Mouse (Mus musculus) embryonic fibroblast, embryonic 13.5 days (primary cell): ENCODE results near the gene 1700030J22Rik.

ENCODE experiments used
- CTCF ChIP-seq: IDR thresholded peaks from 2 replicates; pipeline ENCODE4 v1.5.1; 2011; ENCODE audit warnings: mild to moderate bottlenecking, control low read depth, low read length, moderate library complexity, borderline replicate concordance; ENCODE audit not compliant: insufficient read depth
- POLR2A ChIP-seq: IDR thresholded peaks from 2 replicates; pipeline ENCODE4 v1.6.1; 2011; ENCODE audit warnings: low read depth, mild to moderate bottlenecking, control low read depth, low read length, moderate library complexity

DNA sequence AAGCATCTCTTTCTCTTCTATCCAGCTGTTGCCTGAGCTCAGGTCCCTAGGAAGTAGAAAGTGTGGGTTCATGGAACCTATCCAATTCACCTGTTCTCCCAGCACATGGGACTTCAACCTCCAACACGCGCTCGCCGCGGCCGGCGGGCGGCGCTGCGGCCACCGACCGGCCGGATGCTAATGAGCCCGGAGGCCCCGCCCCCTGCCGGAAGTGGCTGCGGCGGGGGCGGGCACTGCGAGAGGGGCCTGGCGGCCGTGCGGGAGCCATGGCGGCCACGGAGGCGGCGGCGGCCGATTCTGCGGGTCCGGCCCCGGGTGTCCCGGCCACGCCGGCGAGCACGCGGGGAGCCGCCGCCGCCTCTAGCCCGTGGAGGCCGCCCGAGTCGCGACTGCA, 35.6 kb downstream of the 1700030J22Rik start, which contains the start of gene Atmin:
- TF ChIP-seq POLR2A (peak; percentile 57; the same call in 1 of the 2 replicates), CTCF (peak; percentile 33; the same call in 1 of the 2 replicates)
